Mouse (Mus musculus): ENCODE data around the gene Meis2.

Meis2 gene

DNA sequence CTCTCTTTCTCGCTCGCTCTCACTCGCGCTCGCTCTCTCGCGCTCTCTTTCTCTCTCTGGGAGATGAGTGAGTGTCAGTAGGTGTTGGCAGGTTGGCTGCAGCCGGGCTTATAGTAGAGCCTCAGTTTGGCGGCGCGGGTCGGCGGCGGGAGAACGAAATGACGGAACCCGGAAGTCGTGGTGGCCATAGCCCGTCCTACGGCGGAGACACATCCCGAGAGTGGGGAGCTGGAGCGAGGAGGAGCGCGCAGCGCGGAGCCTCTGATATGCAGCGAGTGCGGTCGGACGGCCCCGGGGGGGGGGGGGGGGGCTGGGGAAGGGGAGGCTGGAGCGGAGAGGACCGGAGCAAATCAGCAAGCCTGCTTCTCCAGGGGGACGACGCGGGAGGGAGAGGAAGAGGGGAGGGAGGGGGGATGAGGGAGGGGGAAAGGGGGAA, at the start of gene Meis2:
TSS of gene Meis2 (minus strand) at position 270 of the 436 bp plus-strand sequence.
- peak; percentile 91 for DNase-seq (ENCODE audit: low read depth, low spot score)

DNA sequence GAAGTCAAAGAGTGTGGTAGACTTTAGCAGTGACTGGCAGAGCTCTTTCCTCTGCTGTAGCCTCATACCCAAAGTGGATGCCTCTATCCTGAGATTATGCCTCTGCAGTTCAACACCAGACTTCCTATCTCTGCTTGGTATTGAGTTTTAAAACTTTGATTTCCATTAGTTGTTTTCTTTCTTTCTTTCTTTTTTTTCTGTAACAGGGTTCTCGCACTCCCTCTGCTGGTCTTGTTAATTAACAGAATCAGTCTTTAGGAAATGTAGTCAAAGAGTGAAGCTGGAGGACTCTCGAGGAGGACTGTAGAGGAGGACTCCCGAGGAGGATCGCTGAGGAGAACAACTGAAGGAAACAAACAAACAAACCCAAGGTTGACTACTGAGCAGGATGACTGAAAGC, 40.6 kb upstream of the Meis2 start:
- DNase-seq (ENCODE audit: low read depth, low spot score): peak; percentile 49

DNA sequence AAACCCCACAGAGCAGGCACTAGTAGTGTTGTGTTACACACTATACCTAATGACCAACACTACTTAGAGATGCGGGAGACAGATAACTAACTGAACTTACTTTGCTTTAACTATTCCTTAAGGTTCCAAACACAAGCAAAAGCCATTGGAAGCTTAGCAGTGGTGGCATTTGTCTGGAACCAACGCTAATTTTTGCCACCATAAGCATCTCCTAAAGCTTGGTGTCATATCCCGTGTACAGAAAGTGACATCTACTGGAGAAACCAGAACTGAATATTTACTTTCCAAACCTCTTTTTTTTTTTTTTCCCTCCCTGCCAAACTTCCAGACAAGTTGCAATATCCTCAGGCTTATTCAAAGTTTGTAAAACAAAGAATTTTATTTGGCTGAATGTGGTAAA, 39.5 kb upstream of the Meis2 start:
- DNase-seq (ENCODE audit: low read depth, low spot score): peak; percentile 45

DNA sequence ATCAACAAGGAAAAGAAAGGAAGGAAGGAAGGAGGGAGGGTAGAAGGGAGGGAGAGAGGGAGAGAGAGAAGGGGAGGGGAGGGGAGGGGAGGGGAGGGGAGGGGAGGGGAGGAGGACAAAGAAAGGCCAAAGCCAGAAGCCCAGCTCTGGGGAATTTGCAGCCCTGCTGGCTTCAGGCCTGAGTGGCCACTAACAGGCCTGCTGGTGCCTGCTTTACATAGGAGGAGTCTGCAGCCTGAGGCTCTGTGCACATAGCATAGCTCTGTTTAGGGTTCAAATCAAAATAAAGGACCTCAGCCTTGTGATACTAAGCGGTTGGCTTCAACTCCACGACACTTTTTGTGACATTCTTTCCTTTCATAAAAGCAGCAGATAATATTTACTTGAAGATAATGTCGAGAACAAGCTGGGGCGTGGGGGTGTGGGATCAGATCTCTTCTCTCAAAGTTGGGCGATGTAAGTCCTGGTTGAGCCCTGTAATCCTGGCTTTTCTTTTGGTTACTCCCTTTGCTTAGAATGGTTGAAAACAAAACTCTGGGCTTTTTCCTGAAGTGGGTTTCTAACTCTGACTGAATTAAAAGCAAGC, 37.9 kb upstream of the Meis2 start:
- no peak for DNase-seq (ENCODE audit: low read depth, low spot score)

DNA sequence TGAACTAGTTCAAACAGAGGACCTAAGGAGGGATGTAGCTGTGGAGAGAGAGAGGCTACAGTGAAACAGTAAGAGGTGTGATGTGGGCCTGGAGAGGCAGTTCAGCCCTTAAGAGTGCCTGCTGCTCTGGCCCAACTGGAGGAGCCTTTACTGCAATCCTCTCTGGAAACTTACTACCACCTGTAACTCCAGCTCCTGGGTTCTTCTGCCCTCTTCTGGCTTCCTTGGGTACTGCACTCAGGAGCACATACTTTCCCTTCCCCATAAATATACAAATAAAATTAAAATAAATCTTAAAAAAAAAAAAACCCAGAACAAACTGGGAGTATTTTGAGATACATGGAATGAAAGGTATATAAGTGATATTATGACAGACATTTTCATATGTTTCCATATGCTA, 35.6 kb upstream of the Meis2 start:
- peak; percentile 27 for DNase-seq (ENCODE audit: low read depth, low spot score)

- no peak for DNase-seq (ENCODE audit: low read depth, low spot score)
Measured at GRCm38 (mm10) chr2:116080961-116081360, 15.3 kb upstream of the Meis2 start.

DNA sequence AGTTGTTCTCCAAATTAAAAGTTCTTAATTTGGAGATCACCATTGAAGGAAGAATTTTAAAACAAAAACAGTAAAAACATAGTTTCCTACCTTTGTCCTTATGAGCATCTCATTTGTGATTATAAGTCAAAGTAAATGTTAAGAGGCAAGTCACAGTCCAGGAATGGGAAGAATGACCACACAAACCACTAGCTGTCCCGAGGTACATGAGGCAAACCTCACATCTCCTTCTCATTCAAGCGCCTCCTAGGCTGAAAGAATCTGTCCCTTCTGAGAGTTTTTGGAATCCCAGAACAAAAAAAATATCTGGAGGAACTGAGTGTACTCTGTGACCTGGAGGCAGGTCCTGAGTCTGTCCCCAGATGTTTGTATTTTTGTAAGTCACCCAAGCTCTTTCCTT, 13.2 kb upstream of the Meis2 start:
- no peak for DNase-seq (ENCODE audit: low read depth, low spot score)

GRCm38 (mm10) chr2:116077716-116078115, 12.1 kb upstream of the Meis2 start:
- DNase-seq (ENCODE audit: low read depth, low spot score): no peak

DNA sequence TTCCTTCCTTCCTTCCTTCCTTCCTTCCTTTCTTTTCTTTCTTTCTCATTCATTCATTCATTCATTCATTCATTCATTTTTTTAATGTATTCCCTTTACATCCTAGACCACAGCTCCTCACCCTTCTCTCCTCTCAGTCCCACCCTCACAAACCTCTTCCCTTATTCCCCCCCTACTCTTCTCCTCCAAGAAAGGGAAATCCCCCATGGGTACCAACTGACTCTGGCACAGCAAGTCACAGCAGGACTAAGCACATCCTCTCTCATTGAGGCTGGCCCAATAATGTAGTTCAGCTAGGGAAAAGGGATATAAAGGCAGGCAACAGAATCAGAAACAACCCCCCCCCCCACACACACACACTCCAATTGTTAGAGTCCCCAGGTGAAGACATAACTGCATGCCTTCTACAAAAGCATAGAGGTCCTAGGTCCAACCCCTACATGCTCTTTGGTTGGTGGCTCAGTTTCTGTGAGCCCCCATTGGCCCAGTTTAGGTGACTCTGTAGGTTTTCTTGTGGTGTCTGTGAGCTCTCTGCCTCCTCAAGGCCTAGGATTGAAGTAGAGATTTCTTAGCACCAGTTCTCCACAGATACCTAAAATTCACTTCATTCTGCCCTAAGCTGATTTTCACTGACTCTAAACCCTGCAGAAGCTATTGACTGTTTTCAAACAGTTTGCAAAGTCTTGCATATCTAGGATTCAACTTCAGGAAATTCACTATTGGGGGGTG, 11.3 kb upstream of the Meis2 start:
- no peak for DNase-seq (ENCODE audit: low read depth, low spot score)

GRCm38 (mm10) chr2:116075902-116076301, 10.3 kb upstream of the Meis2 start:
- peak; percentile 53 for DNase-seq (ENCODE audit: low read depth, low spot score)

DNA sequence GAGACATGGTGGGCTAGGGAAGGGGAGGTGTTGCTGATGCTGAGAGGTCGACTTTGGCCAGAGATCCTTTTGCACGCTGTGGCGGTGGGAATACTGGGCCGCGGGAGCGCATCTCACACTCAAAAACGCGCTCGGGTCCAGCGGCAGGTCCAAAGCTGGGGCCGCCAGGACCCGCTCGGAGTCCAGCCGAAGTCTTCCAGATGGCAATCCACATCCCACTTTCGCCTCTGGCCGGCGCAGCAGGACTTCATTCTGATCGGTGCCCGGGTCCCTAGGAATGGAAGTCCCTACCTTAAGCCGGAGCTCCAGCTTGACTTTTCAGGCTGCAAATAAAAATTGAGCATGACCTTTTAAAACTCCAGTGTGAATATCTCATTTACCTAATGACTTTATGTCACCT, 9.8 kb upstream of the Meis2 start:
- peak; percentile 21 for DNase-seq (ENCODE audit: low read depth, low spot score)

GRCm38 (mm10) chr2:116074726-116075440, 9.2 kb upstream of the Meis2 start:
- peak; percentile 39 for DNase-seq (ENCODE audit: low read depth, low spot score)

DNA sequence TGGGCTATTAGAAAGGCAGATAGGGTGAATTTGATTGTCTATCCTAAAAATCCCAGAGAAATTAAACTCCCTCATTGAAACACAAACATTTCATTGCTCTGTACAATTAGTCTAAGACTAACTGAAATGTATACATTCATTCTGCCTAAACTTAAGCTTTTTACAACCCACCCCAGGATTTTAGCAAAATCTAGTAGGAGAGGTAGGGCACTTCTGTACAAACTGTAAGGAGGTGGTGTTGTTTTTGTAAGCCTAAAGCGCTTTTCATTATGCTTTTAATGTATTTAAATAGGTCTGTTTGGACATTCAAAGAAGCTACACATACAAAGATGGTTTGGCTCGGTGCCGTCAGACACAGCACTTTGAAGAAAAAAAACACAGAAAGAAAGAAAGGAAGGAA, 8.4 kb upstream of the Meis2 start:
- DNase-seq (ENCODE audit: low read depth, low spot score): peak; percentile 6

- DNase-seq (ENCODE audit: low read depth, low spot score): peak; percentile 7
Measured at GRCm38 (mm10) chr2:116073311-116073904, 7.8 kb upstream of the Meis2 start.

DNA sequence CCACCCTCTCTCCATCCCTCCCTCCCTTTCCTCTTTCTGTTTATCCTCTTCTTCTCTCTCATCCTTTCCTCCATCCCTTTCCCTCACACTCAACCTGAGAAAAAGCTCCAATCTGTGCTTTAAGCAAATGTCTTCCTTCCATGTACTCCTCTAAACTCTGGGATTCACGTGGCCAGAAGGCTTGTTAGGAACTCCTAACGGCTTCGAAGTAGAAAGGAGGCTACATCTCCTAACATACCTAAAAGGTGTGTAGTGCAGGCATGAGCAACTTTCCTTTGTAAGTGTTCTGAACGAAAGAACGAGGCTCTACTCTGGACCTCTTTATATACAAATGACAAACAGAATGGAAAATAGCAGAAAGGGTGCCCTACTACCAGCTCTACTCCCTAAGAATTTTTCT, 7.1 kb upstream of the Meis2 start:
- peak; percentile 31 for DNase-seq (ENCODE audit: low read depth, low spot score)

DNA sequence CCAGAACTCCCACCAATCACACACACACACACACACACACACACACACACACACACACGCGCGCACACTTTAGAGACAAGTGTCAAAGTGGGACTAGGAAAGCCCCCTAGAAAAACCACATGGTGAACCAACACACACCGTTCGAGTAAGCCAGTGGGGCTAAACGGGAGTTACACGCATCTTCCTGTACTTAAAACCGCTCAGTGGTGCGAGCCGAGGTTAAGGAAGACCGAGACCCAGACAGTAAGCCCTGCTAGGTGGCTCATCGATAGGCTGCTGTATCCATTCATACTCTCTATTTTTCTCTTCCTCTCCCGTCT, 6.6 kb upstream of the Meis2 start:
- DNase-seq (ENCODE audit: low read depth, low spot score): peak; percentile 18

GRCm38 (mm10) chr2:116071571-116072320, 6.1 kb upstream of the Meis2 start:
- DNase-seq (ENCODE audit: low read depth, low spot score): peak; percentile 80

DNA sequence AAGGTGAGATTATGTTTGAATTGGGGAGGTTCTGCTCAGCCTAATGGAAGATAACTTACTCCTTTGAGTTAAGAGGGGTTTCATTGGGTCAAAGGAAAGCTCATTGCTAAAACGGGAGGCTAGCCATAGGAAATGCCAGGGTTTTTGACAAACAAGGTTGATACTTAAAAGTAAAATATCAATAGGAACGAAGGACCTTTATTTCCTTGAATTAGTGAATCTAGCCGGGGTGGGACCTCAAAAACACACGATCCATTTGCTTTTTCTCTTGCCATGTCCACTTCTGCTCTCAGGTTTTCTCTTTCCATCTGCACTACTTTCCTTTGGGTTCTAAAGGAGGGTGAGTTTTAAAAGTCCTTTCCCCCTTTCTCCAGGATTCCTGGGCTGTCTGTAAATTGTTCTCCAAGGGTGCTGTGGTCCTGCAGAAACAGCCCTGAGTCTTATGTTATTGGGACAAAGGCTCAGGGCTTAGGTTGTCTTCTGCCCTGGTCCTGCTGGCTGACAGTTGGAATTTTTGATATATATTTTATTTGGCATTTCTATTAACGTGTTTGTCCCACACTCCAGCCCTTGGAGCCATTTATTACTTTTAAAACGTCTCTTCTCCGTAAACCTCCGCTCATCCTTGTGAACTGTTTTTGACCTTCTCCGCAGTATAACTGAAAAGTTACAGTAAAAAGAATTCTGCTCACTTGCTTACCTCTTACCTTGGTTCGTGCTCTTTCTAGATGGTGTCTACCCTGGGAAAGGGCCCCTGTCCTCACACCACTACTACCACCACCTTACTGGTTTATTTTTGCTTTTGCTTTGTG, 5.2 kb upstream of the Meis2 start:
- DNase-seq (ENCODE audit: low read depth, low spot score): no peak

DNA sequence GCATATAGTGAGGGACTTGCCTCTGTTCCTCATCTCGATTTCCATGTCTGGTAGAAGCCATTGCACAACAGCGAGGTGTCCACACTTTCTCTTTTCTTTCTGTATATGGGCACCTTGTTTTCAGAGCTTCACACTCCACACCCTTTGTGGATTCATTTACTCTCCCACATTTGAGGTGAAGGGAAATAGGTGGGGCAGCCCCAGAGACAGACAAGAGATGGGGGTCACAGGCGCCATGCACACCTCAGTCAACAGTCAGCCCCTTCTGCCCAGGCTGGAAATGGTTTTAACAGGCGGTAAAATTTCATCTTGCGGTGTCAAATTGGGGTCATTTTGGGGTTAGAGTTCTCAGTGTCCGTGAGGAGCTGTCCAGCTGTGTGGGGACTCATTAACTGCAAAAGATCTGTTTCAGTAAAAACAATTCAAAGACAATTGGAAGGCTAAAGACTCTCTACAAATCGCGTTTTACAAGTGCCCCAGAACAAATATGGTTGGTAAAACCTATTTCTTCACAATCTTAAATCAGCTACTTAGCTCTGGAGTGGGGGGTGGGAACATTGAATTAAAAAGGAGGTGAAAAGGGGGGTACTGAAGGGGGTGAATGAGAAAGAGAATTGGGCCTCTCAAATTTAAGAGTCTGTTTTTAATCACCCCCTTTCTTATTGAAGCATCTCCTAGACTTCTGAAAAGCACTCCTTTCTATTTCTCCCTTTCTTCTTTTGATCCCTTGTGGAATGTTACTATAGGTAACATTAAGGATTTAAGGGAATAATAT, 4.0 kb upstream of the Meis2 start:
- DNase-seq (ENCODE audit: low read depth, low spot score): no peak

- no peak for DNase-seq (ENCODE audit: low read depth, low spot score)
Measured at GRCm38 (mm10) chr2:116068901-116069300, 3.3 kb upstream of the Meis2 start.

Measured in brain, adult 2 months (tissue).